Mouse (Mus musculus) forebrain, embryonic 14.5 days (tissue): ENCODE measurements at regions not wholly inside any gene's neighbourhood (a gene's known extent, or its start where the extent isn't known, plus 50 kb on each side); places are given as distances from the start of the nearest gene placed in this dataset.

Source experiments
- ATAC-seq: fragments of 200-750 bp; cut with Nextera tagmentation; 2 replicates; pipeline ENCODE4 v1.8.0; 2017; ENCODE audit warnings: mild to moderate bottlenecking, moderate library complexity
- DNase-seq: peaks from one replicate; pipeline ENCODE4 v3.0.0-alpha.2; 2015; ENCODE audit warnings: low spot score
- H3K27ac ChIP-seq: fragments of 300-500 bp; sonication (generic); 2 replicates; pipeline ENCODE4 v1.5.1; 2014; ENCODE audit warnings: low read depth, mild to moderate bottlenecking, control low read depth, low read length, moderate library complexity
- H3K27me3 ChIP-seq: fragments of 300-500 bp; sonication (generic); replicated peaks from 2 replicates; pipeline ENCODE4 v1.6.1; 2014; ENCODE audit warnings: low read length, control low read depth, mixed read lengths; ENCODE audit not compliant: control insufficient read depth, insufficient read depth
- H3K36me3 ChIP-seq: fragments of 300-500 bp; sonication (generic); 2 replicates; pipeline ENCODE4 v1.6.1; 2014; ENCODE audit warnings: low read length, control low read depth; ENCODE audit not compliant: control insufficient read depth, insufficient read depth
- H3K4me1 ChIP-seq: fragments of 300-500 bp; sonication (generic); 2 replicates; pipeline ENCODE4 v1.6.1; 2014; ENCODE audit warnings: antibody characterized with exemption, low read length, control low read depth; ENCODE audit not compliant: control insufficient read depth, insufficient read depth
- H3K4me2 ChIP-seq: fragments of 300-500 bp; sonication (generic); 2 replicates; pipeline ENCODE4 v1.6.1; 2014; ENCODE audit warnings: mild to moderate bottlenecking, control low read depth, low read length
- H3K4me3 ChIP-seq: fragments of 300-500 bp; sonication (generic); 2 replicates; pipeline ENCODE4 v1.5.1; 2014; ENCODE audit warnings: low read depth, low read length, control low read depth
- H3K9ac ChIP-seq: fragments of 300-500 bp; sonication (generic); 2 replicates; pipeline ENCODE4 v1.6.1; 2014; ENCODE audit warnings: mild to moderate bottlenecking, low read length, control low read depth, moderate library complexity
- H3K9me3 ChIP-seq: fragments of 300-500 bp; sonication (generic); replicated peaks from 2 replicates; pipeline ENCODE4 v1.6.1; 2016; ENCODE audit warnings: low read length, control low read depth, mixed read lengths; ENCODE audit not compliant: control insufficient read depth
- WGBS: fragments of 180-500 bp; shearing (Covaris S2); extraction: QIAGEN DNeasy Blood & Tissue Kit; methylation state at CpG from one replicate; pipeline ENCODE4 v1.1.7; 2014; 5-methylcytosine and 5-hydroxymethylcytosine counted together

- Histone ChIP-seq H3K27me3 (no peaks in the 10 kb centered on the region), H3K4me1 (no peaks in the 10 kb centered on the region), H3K27ac (no peak overlapping the region), H3K4me2 (no peak overlapping the region), H3K9me3 (no peaks in the 10 kb centered on the region), H3K9ac (no peak overlapping the region), H3K36me3 (no peaks in the 10 kb centered on the region), H3K4me3 (no peak overlapping the region)
- DNase-seq = no peak
- WGBS = 83% methylated on average over 7 of the region's 7 CpGs
- no peak for ATAC-seq
These were observed 82.2 kb downstream of the Rap2a start for GRCm38 (mm10) chr14:120560416-120560815.

DNA sequence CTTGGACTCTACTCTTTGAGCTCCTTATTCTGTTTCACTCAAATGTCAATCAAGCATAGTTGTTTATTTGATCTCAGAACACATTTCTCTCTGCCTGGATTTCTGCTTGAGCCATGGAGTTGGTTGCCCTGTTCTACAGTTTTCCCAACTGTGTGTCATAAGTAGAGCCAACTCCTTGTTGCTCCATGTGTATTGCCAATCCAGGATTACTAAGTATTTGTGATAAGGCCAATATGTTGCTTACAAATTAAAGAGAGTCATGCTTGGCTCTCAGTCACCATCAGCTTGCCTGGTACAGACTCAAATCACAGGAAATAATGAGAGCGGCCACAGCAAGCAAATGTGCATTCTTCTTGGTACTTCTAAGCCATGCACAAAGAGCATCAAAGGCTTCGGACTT is 82.7 kb downstream of the Rap2a start:
- Histone ChIP-seq H3K27ac (no peak overlapping the region), H3K4me2 (no peak overlapping the region), H3K36me3 (no peaks in the 10 kb centered on the region), H3K9ac (no peak overlapping the region), H3K4me1 (no peaks in the 10 kb centered on the region), H3K4me3 (no peak overlapping the region), H3K9me3 (no peaks in the 10 kb centered on the region), H3K27me3 (no peaks in the 10 kb centered on the region)
- no peak for ATAC-seq
- WGBS = 81% methylated on average over 2 of the region's 2 CpGs
- no peak for DNase-seq

GRCm38 (mm10) chr14:120566945-120567344 is 88.7 kb downstream of the Rap2a start:
- no peak for ATAC-seq
- Histone ChIP-seq H3K36me3 (no peaks in the 10 kb centered on the region), H3K9ac (no peak overlapping the region), H3K4me1 (no peaks in the 10 kb centered on the region), H3K4me3 (no peak overlapping the region), H3K27ac (no peak overlapping the region), H3K27me3 (no peaks in the 10 kb centered on the region), H3K9me3 (no peaks in the 10 kb centered on the region), H3K4me2 (no peak overlapping the region)
- no peak for DNase-seq
- WGBS = 75% methylated on average over 1 of the region's 1 CpGs

DNA sequence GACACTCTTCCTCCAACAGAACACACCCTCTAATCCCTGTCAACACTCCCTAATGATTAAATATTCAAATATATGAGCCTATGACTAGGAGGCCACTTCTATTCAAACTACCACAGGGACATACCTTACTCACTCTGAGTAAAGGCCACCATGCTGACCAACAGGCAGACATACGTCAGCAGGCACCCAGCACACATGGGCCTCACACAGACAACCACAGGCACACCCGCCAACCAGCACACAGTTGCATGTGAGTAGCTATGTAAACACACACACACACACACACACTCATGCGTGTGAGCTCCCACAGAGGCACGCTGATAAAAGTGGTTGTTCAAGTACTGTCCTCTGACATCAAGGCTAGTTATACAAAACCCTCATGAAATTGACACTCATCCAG is 89.8 kb downstream of the Rap2a start:
- H3K4me2 ChIP-seq = no peak overlapping the region
- H3K4me1 ChIP-seq = no peaks in the 10 kb centered on the region
- no peak overlapping the region for H3K27ac ChIP-seq
- DNase-seq (no peak), ATAC-seq (no peak)
- H3K27me3 ChIP-seq = no peaks in the 10 kb centered on the region
- H3K4me3 ChIP-seq = no peak overlapping the region
- H3K9me3 ChIP-seq = no peaks in the 10 kb centered on the region
- H3K36me3 ChIP-seq = no peaks in the 10 kb centered on the region
- WGBS = 90% methylated on average over 4 of the region's 4 CpGs
- no peak overlapping the region for H3K9ac ChIP-seq

DNA sequence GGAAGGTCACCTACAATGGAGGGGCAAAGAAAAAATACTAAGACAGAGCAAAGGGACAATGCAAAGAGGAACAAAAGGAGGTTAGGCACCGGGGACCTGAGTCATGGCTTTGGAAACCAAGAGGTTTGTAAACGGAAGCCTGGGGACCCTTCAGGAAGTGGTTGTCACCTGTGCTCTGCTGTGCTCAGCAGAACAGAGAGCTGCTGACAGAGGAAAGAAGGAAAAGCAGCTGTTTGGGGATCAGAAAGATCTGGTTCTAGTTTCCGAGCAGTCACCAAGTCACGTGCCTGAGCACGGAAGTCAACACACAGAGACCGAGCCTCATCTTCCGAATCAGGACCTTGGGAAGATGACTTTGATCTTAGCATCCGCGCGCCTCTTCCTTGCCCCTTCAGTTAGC is 94.0 kb downstream of the Rap2a start:
- Histone ChIP-seq H3K36me3 (no peaks in the 10 kb centered on the region), H3K27me3 (no peaks in the 10 kb centered on the region), H3K4me1 (no peaks in the 10 kb centered on the region), H3K4me3 (no peak overlapping the region), H3K27ac (no peak overlapping the region), H3K9me3 (no peaks in the 10 kb centered on the region), H3K4me2 (no peak overlapping the region), H3K9ac (no peak overlapping the region)
- WGBS = 85% methylated on average over 10 of the region's 10 CpGs
- no peak for ATAC-seq
- no peak for DNase-seq

DNA sequence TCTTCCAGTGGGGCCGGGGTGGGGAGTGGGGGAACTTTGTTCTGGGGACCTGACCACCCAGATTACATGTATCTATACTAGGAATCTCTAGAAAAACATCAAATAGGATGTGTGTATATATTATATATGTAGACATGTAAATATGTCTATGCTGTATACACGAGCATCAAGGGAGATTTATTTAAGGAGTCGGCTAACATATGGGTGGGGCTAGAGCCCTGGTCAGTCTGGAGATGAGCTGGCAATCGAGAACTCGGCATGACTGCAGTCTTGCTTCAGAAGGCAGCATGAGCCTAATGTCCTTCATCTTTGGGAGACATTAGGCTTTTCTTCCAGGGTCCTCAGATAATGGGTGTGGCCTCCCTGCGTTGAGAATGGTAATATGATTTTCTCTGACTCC is 97.0 kb downstream of the Rap2a start:
- ATAC-seq = no peak
- WGBS = 89% methylated on average over 6 of the region's 6 CpGs

DNA sequence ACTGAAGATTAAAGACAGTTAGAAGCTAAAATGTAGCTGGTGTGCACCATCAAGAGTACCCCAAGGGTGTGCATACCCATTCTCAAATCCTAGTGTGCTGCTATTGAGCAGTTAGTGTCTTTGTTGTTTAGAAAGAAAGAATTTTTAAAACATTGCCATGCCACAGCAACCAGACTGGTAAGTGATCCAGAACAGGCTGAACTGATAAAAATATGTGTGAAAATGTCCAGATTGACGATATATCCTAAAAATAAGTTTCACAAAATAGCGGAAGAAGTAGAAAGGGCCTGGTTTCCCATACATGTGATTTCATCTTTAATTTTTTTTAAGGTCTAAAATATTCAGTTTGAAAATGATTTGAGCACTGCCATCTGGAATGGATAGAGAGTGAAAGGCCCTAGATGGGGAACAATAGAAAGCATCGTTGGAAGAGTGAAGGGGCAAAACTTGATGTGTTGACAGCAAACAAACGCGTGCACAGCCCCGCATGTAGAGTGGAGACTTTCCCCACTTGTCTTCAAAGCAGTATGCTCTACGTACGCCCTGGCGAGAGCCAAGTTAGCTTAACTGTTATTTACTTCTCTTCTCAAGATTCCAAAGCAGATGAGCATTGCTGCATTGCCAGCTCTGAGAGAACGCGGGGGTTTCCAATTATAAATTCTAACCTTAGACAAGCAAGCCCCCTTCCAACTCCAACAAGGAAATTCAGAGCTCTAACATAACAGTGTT is 100.3 kb downstream of the Rap2a start:
- ATAC-seq (peak; percentile 29; the same call in 1 of the 2 replicates), DNase-seq (peak; percentile 24)
- WGBS = 90% methylated on average over 11 of the region's 11 CpGs
- Histone ChIP-seq H3K27ac (no peak overlapping the region), H3K9me3 (no peaks in the 10 kb centered on the region), H3K4me3 (no peak overlapping the region), H3K9ac (no peak overlapping the region), H3K27me3 (no peaks in the 10 kb centered on the region), H3K4me2 (no peak overlapping the region), H3K36me3 (no peaks in the 10 kb centered on the region), H3K4me1 (no peaks in the 10 kb centered on the region)

More for the DNA sequence above, 97.0 kb downstream of the Rap2a start:
- Histone ChIP-seq H3K9ac (no peak overlapping the region), H3K27ac (no peak overlapping the region), H3K4me2 (no peak overlapping the region), H3K4me3 (no peak overlapping the region), H3K36me3 (no peaks in the 10 kb centered on the region), H3K27me3 (no peaks in the 10 kb centered on the region), H3K9me3 (no peaks in the 10 kb centered on the region), H3K4me1 (no peaks in the 10 kb centered on the region)
- no peak for DNase-seq

DNA sequence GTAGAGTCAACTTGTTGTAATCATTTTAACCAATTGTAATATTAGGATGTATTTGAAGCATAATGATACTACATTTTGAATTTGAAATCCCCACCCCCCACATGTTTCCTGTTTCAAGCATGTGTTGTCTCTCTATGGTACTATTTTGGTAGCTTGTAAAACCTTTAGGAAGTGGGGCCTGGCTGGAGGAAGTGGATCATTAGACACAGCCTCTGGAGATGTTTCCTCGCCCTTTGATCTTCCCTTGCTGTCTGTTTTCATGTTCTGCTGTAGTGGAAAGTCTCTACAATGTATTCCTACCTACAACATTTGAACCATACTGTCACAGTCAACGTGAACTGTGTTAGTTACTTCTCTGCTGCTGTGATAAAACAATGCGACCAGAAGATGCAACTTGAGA is 105.6 kb downstream of the Rap2a start:
- Histone ChIP-seq H3K4me1 (no peaks in the 10 kb centered on the region), H3K4me3 (no peak overlapping the region), H3K9me3 (no peaks in the 10 kb centered on the region), H3K4me2 (no peak overlapping the region), H3K27ac (no peak overlapping the region), H3K27me3 (no peaks in the 10 kb centered on the region), H3K36me3 (no peaks in the 10 kb centered on the region), H3K9ac (no peak overlapping the region)
- ATAC-seq (no peak), DNase-seq (no peak)
- 81% methylated on average over 3 of the region's 3 CpGs for WGBS

DNA sequence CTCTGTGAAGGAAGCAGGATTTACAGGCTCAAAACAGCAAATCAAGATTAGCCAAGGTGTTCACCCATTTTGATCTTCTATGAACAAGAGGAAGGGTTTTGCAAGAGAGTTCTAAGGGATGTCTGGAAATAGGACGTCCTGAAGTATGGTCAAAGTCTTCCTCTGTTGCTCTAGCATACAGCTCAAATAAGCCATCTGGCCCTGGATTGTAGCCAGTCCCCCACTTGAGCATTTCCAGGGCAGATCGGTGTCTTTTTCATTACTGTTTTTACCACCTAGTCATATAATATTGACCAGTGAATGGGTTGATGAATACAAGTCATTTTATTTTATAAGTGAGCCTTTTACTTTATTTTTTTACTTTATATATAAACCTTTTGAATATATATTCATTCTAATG is 113.9 kb downstream of the Rap2a start:
- ATAC-seq (no peak), DNase-seq (no peak)
- no peaks in the 10 kb centered on the region for H3K9me3 ChIP-seq
- H3K9ac ChIP-seq = no peak overlapping the region
- no peak overlapping the region for H3K27ac ChIP-seq
- no peaks in the 10 kb centered on the region for H3K27me3 ChIP-seq
- no peaks in the 10 kb centered on the region for H3K4me1 ChIP-seq
- H3K4me2 ChIP-seq = no peak overlapping the region
- H3K36me3 ChIP-seq = no peaks in the 10 kb centered on the region
- 80% methylated on average over 2 of the region's 2 CpGs for WGBS
- H3K4me3 ChIP-seq = no peak overlapping the region
